Mouse (Mus musculus) layer of hippocampus, postnatal 10 days (tissue): Measurements from ENCODE around the gene Itga8. TPM values are rescaled to one million over a fixed set of nuclear protein-coding genes. Genes with fewer than 3 reads are reported as not detected.

Experiments
- DNase-seq, 2 experiments: peaks; one replicate each; pipeline ENCODE4 v3.0.0; 2021; ENCODE audit warnings: low spot score in 2 of 2
- total RNA-seq, 2 experiments: library from RNA; stranded (reverse); gene quantifications; 2 replicates each; pipeline ENCODE4 v1.2.3; 2021

Itga8 gene
- total RNA-seq, 2 experiments from 2014 or later: 13.8 to 15.2 TPM

DNA sequence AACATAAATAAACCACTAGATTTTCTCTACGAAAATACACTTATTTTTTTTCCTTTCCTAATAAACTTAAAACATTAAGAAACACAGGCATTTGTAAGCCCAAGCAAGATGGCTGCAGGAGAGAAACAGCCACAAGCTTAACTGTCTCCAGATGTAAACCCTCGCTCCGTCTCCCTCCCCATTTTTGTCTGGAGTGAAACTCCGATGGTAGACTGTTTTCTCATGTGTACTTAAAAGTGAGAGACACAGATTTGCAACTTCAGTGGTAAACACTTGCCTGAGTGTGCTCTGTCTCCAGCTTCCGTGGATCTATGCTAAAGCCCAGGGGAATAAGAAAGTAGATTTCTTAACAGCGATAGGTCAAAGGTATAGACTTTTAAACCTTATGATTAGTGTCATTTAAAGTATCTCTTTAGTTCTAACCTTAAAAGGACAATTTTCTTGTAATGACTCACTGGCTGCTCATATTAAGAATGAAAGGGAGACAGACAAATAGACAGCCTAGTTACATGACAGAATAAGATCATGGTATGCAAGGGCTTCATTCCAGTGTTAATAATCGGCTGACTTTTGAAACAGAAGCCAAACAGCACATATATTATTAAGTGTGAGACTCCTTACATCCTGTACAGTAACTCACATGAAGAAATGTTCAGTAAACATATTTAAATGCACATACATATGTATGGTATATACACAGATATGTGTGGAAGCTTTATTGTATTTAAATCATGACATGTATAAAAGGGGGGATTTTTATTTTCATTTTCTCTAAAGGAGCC, 209.3 kb downstream of the Itga8 start:
- DNase-seq: no peak

DNA sequence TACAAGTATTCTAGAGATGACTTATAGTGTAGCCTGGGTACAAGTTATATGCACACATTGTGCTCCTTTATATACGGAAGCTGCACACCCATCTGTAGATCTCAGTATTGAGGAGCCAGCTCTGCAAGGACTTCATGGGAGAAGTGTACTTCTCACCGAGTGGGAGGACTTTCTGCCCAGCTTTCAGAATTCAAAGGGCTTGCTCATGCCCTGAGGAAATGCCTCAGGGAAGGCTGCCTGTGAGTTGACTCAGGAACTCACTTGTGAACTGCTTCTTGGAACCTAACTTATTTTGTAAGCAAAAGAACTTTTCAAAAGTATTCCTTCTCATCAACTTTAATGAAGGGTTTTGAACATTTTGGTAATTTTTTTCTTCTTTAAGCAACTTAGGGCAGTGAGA, 210.7 kb downstream of the Itga8 start:
- no peak for DNase-seq

- no peak for DNase-seq
Observed at GRCm38 (mm10) chr2:12085492-12085891, 216.2 kb downstream of the Itga8 start.

DNA sequence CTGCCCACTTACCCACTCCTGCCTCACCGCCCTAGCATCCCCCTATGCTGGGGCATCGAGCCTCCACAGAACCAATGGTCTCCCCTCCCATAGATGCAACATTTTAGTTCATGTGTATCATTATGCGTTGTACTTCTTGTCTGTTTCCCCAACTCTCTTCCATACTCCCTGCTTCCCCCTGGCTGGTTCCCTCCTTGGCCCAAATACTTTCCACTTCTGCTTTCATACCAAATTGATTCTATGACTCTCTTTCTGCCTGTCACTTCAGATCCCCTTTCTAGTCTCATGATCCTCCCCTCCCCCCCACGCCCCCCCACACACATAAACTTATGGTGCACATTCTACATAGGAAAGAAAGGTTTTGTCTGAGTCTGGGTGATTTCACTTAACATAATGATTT, 217.4 kb downstream of the Itga8 start:
- DNase-seq: no peak

DNA sequence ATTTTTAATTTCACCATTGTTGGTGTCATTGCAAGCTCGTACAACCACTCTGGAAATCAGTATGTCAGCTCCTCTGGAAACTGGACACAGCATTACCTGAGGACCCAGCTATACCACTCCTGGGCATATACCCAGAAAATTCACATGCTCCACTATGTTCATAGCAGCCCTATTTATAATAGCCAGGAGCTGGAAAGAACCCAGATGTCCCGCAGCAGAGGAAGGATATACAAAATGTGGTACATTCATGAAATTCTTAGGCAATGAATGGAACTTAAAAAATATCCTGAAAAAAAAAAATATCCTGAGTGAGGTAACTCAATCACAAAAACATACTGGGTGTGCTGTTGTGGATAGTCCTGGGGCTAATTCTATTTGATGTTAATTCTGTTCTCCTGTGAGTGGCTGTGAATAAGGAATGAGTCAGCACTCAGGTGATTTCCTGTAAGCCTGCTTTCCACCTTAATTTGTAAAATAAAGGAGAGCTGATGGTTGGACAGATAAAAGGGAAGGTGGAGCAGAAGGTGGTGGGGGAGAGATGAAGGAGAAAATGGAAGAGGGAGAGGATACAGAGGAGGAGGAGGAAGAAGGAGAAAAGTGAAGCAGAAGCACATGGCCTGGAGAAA, 224.3 kb downstream of the Itga8 start:
- DNase-seq: no peak

DNA sequence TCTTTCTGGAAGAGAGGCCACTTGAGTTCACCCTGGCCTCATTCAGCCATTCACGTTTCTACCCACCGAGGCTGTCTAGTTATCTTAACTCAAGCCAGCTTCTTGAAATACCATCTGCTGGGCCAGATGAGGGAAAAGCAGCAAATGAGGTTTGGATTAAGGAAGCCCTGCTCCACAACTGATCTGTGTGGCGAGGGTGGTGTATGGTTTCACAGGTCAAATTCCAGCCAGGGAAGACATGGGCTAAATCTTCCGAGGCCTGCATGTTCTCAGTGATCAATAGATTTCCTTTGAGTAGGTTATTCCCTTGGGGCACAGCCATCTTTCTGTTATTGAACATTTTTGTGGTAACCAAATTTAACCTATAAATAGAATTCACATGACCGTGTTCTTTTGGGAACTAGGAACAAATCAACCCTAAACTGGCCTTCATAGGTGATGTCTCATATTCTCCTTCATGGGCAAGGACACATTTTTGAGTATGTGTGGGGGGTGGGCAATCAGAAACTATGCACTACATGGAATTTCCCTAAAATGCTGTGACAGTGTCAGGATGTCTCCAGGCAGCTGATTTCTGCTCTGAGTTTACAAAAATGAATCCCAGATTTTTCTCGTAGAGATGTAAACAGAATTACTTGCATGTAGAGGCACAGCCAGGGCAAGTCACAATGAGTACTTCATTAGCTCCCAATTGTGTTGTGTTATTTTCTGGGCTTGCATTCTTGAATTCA, 235.9 kb downstream of the Itga8 start:
- no peak for DNase-seq

GRCm38 (mm10) chr2:12060034-12060723, 241.5 kb downstream of the Itga8 start:
- no peak for DNase-seq

Other genes with a start within 250 kb of the Itga8 start
- gene Mindy3, start 117.5 kb upstream of the Itga8 start, total RNA-seq: 10 to 100 TPM; 93.8 to 97.2 TPM